Mouse (Mus musculus) testis, adult 2 months (tissue): ENCODE results near the gene Stard7. TPM values are rescaled to one million over a fixed set of nuclear protein-coding genes. Genes with fewer than 3 reads are reported as not detected.

Source experiments
- H3K27ac ChIP-seq: fragments of 200-500 bp; 2 replicates; pipeline ENCODE4 v1.5.1; 2012; ENCODE audit warnings: low read depth, low read length; ENCODE audit not compliant: control insufficient read depth, insufficient read depth
- H3K27me3 ChIP-seq: fragments of 200-500 bp; 2 replicates; pipeline ENCODE4 v1.6.1; 2012; ENCODE audit warnings: mild to moderate bottlenecking, low read length, moderate library complexity; ENCODE audit not compliant: control insufficient read depth, insufficient read depth
- H3K36me3 ChIP-seq: fragments of 200-500 bp; 2 replicates; pipeline ENCODE4 v1.6.1; 2012; ENCODE audit warnings: mild to moderate bottlenecking, low read length; ENCODE audit not compliant: control insufficient read depth, insufficient read depth
- H3K4me1 ChIP-seq: fragments of 200-500 bp; 2 replicates; pipeline ENCODE4 v1.6.1; 2012; ENCODE audit warnings: low read length; ENCODE audit not compliant: control insufficient read depth, insufficient read depth
- H3K4me3 ChIP-seq: fragments of 200-500 bp; 2 replicates; pipeline ENCODE4 v1.5.1; 2012; ENCODE audit warnings: low read depth, mild to moderate bottlenecking, low read length, moderate library complexity, mixed read lengths; ENCODE audit not compliant: control insufficient read depth
- CTCF ChIP-seq: fragments of 200-500 bp; IDR thresholded peaks from 2 replicates; pipeline ENCODE4 v1.5.1; 2012; ENCODE audit warnings: low read depth, mild to moderate bottlenecking, inconsistent platforms, low read length, moderate library complexity; ENCODE audit not compliant: control insufficient read depth, insufficient read depth, insufficient replicate concordance
- POLR2A ChIP-seq: fragments of 200-500 bp; IDR thresholded peaks from 2 replicates; pipeline ENCODE4 v1.6.1; 2012; ENCODE audit warnings: low read depth, mild to moderate bottlenecking, inconsistent platforms, low read length, moderate library complexity; ENCODE audit not compliant: control insufficient read depth
- polyA plus RNA-seq: library from polyadenylated mRNA; depleted of rRNA; stranded (reverse); fragments of >200 nt; gene quantifications from 2 replicates; pipeline ENCODE4 v1.2.3, GENCODE M21; 2012; rRNA removed

Gene Stard7
- 14.1 and 18.3 TPM in 2 replicates for polyA plus RNA-seq

DNA sequence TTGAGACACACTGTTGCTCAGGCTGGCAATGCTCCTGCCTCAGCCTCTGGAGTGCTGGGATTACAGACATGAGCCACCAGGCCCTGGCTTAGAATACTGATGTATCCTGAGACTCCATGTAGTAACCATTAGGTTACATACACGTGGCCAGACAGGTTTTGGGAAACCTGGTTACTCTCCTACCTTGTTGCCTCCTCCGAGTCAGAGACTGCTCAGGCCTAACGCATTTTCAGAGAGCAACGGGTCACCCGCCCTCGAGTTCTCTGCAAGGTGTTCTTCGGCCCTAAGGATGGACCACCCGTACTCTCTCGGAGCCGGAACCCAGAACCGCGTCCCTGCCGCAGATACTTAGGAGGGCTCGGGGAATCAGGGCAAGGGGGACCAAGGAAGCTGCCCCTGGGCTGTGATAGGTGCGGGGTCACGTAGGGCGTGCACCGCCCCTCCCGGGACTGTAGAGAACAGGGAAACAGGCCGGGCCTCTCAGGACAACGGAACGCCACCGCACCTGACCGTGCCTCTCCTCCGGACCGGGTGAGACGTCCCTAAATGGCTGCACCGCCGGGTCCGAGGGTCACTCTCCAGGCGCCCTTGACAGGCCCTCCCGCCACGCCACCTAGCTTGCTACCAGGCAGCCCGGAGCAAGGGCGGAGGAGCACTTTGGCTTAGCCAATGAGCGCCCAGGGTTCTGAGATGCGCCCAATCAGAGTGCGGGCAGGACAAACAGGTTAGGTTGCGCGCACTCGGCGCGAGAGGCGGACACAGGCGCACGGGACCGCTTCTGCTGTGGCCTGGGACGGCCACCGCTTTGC, at the start of gene Stard7:
Gene Stard7 (plus strand): TSS at position 728 of the 809 bp plus-strand sequence.
- Histone ChIP-seq H3K4me3 (peak within 1 kb of the TSS; percentile 91), H3K36me3 (no peaks in the 10 kb centered on the region), H3K27ac (peak within 1 kb of the TSS; percentile 92), H3K27me3 (no peaks in the 10 kb centered on the region), H3K4me1 (peaks cover 5% of the 10 kb centered on the region)
- TF ChIP-seq POLR2A (peak; percentile 81), CTCF (no peak)

DNA sequence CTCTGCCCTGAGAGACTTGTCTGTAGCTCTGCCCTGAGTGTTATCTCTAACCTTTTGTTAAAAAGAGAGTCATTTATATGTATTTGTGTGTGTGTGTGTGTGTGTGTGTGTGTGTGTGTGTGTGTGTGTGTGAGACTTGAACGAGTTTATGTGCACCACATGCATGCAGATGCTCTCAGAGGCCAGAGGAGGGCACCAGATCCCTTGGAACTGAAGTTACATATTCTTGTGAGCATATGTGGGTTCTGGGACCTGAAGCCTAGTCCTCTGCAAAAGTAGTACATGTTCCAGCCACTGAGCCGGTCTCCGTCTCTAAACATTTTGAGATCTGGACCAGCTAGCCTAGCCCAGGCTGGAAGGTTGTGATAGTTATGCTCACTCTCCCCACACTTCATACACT, 44.8 kb upstream of the Stard7 start:
- Histone ChIP-seq H3K4me3 (no peak overlapping the region), H3K36me3 (peaks cover 11% of the 10 kb centered on the region), H3K27ac (no peak overlapping the region), H3K4me1 (no peaks in the 10 kb centered on the region), H3K27me3 (no peaks in the 10 kb centered on the region)
- TF ChIP-seq CTCF (no peak), POLR2A (no peak)

DNA sequence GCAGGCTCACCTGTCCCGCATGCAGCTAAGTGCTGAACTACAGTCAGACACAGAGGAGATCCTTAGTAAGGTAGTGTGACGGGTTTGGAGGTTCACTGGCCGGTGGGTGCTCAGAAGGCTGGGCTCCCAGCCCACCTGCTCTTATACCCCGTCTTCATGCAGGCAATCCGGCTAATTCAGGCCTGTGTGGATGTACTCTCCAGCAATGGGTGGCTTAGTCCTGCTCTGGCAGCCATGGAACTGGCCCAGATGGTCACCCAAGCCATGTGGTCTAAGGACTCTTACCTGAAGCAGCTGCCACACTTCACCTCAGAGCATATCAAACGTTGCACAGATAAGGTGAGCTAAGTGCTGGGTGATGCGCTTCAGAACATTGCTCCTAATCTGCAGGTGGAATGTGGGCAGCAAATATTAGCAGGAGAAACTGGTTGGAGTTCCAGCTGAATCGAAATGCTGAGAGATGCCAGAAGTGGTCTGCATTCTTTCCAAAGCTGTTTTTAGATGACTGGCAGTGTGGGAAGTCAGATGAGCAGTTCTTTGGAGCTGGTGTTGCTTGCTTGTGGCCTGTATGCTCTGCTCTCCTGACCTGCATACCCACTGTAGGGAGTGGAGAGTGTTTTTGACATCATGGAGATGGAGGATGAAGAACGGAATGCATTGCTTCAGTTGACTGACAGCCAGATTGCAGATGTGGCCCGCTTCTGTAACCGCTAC, 32.0 kb upstream of the Stard7 start:
- Histone ChIP-seq H3K4me3 (no peak overlapping the region), H3K27me3 (no peaks in the 10 kb centered on the region), H3K36me3 (peaks cover 13% of the 10 kb centered on the region), H3K27ac (no peak overlapping the region), H3K4me1 (no peaks in the 10 kb centered on the region)
- TF ChIP-seq POLR2A (no peak), CTCF (no peak)

DNA sequence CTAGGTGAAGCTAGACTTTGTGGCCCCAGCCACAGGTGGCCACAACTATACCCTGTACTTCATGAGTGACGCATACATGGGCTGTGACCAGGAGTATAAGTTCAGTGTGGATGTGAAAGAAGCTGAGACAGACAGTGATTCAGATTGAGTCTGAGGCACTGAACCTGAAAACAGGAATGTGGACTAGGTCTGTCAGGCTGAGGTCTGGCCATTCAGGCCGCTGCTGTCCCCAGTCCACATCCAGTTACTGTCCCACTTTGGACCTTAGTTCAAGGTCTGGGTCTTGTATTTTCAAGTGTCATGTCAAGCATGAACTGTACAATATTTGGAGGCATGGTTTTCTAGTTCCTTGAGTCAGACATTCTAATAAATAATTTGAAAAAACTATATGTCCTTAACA, 30.0 kb upstream of the Stard7 start:
- H3K4me1 ChIP-seq: no peaks in the 10 kb centered on the region
- H3K27ac ChIP-seq: no peak overlapping the region
- TF ChIP-seq CTCF: no peak
- no peak for TF ChIP-seq POLR2A
- peaks cover 14% of the 10 kb centered on the region for H3K36me3 ChIP-seq
- H3K27me3 ChIP-seq: no peaks in the 10 kb centered on the region
- no peak overlapping the region for H3K4me3 ChIP-seq

DNA sequence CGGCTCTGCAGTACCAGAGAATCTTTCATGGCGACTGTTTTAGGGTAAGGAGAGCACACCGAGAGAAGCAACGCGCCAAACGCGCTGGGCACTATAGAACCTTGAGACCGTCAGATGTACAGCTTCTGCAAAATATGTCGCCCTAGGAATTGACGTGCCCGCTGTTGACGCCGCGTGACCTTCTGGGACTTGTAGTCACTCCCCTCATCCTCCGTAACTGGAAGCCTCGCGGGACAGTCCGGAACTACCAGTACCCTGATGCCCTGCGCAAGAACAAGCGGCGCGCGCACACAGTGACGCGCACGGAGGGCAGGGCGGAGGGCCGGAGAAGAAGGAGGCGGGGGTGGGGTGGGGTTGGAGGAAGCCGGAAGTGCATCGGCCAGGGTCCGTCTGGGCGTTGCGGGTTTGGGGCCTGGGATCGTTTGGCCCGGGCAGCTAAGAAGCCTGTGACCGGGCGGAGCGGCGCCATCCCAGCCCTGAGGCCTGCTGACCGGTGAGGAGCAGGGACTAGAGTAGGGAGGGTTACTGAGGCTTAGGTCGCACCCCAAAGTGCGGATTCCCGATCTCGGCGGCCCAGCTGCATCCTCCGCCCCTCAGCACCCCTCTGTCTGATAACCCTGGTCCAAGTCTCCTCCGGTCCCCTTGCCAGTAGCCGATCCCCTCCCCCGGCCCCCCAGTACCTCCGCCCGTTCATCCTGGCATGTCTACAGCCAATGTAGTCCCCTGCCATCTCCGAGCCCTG, 22.3 kb upstream of the Stard7 start, which contains the start of the genes Ciao1 and Tmem127:
Gene Ciao1 (minus strand): TSS at position 225 of the 742 bp plus-strand sequence.
Gene Tmem127 (plus strand): TSS at position 317 of the 742 bp plus-strand sequence.
- H3K27me3 ChIP-seq: no peaks in the 10 kb centered on the region
- H3K4me3 ChIP-seq: peak within 1 kb of the TSS; percentile 100
- H3K4me1 ChIP-seq: peaks cover 6% of the 10 kb centered on the region
- peak within 1 kb of the TSS; percentile 96 for H3K27ac ChIP-seq
- no peak for TF ChIP-seq CTCF
- TF ChIP-seq POLR2A: peak; percentile 66
- H3K36me3 ChIP-seq: peaks cover 2% of the 10 kb centered on the region

DNA sequence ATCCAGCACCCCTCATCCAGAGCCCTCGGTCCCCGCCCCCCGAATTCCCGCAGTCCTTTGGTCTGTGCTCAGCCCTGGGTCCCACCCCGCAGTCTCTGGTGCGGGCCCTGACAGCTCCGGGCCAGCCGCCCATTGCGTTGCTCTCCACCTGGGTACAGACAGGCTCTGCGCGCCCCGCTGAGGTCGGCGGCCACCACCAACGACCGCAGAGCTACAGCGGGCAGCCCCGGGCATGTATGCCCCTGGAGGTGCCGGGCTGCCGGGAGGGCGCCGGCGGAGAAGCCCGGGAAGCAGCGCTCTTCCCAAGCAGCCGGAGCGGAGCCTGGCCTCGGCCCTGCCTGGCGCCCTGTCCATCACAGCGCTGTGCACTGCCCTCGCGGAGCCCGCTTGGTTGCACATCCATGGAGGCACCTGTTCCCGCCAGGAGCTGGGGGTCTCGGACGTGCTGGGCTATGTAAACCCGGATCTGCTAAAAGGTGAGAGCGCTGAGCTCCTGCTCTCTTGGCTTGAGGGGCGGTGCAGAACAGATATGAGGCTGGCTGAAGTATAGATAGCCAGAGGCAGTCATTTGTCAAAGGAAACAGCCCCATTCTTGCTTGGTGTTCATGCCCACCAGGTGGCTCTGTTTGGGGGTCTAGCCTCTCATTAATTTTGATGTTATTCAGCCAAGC, 21.5 kb upstream of the Stard7 start:
- Histone ChIP-seq H3K27ac (peak overlapping the region; percentile 69), H3K4me1 (peaks cover 6% of the 10 kb centered on the region), H3K27me3 (no peaks in the 10 kb centered on the region), H3K36me3 (peaks cover 2% of the 10 kb centered on the region), H3K4me3 (peak overlapping the region; percentile 100)
- TF ChIP-seq CTCF: no peak
- TF ChIP-seq POLR2A: no peak
